Mouse (Mus musculus): ENCODE measurements around the gene Rbm45. TPM values are rescaled to one million over a fixed set of nuclear protein-coding genes. Genes with fewer than 3 reads are reported as not detected.

Gene Rbm45
- 14.8 and 15.5 TPM in 2 replicates for polyA plus RNA-seq (2015; fragmentation: Nextera tagmentation; extraction: Ambion mirVana)

- peak within 1 kb of the TSS; percentile 92 for H3K4me2 ChIP-seq (replicated peaks)
- peaks cover 19% of the 10 kb centered on the region; the same call in 1 of the 2 replicates for H3K36me3 ChIP-seq
- under 1% methylated on average over 61 of the region's 61 CpGs for WGBS
- no peaks in the 10 kb centered on the region for H3K27me3 ChIP-seq
- peak within 1 kb of the TSS; percentile 95 for H3K4me3 ChIP-seq (replicated peaks)
- H3K27ac ChIP-seq (replicated peaks) = peak within 1 kb of the TSS; percentile 61; the same call in 1 of the 2 replicates
- peak; percentile 82 for ATAC-seq (ENCODE audit: insufficient number of reproducible peaks, low FRiP score, low TSS enrichment, low read depth)
- H3K9me3 ChIP-seq (replicated peaks) = no peaks in the 10 kb centered on the region
- peak within 1 kb of the TSS; percentile 84 for H3K9ac ChIP-seq
- peaks cover 11% of the 10 kb centered on the region; the same call in 1 of the 2 replicates for H3K4me1 ChIP-seq
Observed at GRCm38 (mm10) chr2:76369821-76370655, at the start of gene Rbm45. Gene Rbm45, plus strand, starts transcription at chr2:76369984.

GRCm38 (mm10) chr2:76320336-76320735 is 49.4 kb upstream of the Rbm45 start:
- Histone ChIP-seq H3K9me3 (replicated peaks) (no peaks in the 10 kb centered on the region), H3K4me1 (no peaks in the 10 kb centered on the region), H3K27me3 (no peaks in the 10 kb centered on the region), H3K36me3 (no peaks in the 10 kb centered on the region), H3K9ac (no peak overlapping the region), H3K4me2 (replicated peaks) (no peak overlapping the region), H3K27ac (replicated peaks) (no peak overlapping the region), H3K4me3 (replicated peaks) (no peak overlapping the region)
- WGBS = 89% methylated on average over 6 of the region's 6 CpGs
- no peak for ATAC-seq (ENCODE audit: insufficient number of reproducible peaks, low FRiP score, low TSS enrichment, low read depth)

GRCm38 (mm10) chr2:76323185-76323875 is 46.5 kb upstream of the Rbm45 start:
- Histone ChIP-seq H3K36me3 (no peaks in the 10 kb centered on the region), H3K27ac (replicated peaks) (no peak overlapping the region), H3K4me1 (no peaks in the 10 kb centered on the region), H3K9me3 (replicated peaks) (no peaks in the 10 kb centered on the region), H3K4me3 (replicated peaks) (no peak overlapping the region), H3K9ac (no peak overlapping the region), H3K27me3 (no peaks in the 10 kb centered on the region), H3K4me2 (replicated peaks) (no peak overlapping the region)
- WGBS = 83% methylated on average over 21 of the region's 21 CpGs
- ATAC-seq (ENCODE audit: insufficient number of reproducible peaks, low FRiP score, low TSS enrichment, low read depth) = no peak

GRCm38 (mm10) chr2:76324463-76324862 is 45.3 kb upstream of the Rbm45 start:
- Histone ChIP-seq H3K4me2 (replicated peaks) (no peak overlapping the region), H3K36me3 (no peaks in the 10 kb centered on the region), H3K27me3 (no peaks in the 10 kb centered on the region), H3K4me3 (replicated peaks) (no peak overlapping the region), H3K4me1 (no peaks in the 10 kb centered on the region), H3K27ac (replicated peaks) (no peak overlapping the region), H3K9me3 (replicated peaks) (no peaks in the 10 kb centered on the region), H3K9ac (no peak overlapping the region)
- no peak for ATAC-seq (ENCODE audit: insufficient number of reproducible peaks, low FRiP score, low TSS enrichment, low read depth)
- WGBS = 84% methylated on average over 5 of the region's 5 CpGs

- Histone ChIP-seq H3K4me2 (replicated peaks) (no peak overlapping the region), H3K27me3 (no peaks in the 10 kb centered on the region), H3K4me3 (replicated peaks) (no peak overlapping the region), H3K4me1 (no peaks in the 10 kb centered on the region), H3K9ac (no peak overlapping the region), H3K36me3 (no peaks in the 10 kb centered on the region), H3K27ac (replicated peaks) (no peak overlapping the region), H3K9me3 (replicated peaks) (no peaks in the 10 kb centered on the region)
- 85% methylated on average over 3 of the region's 3 CpGs for WGBS
- ATAC-seq (ENCODE audit: insufficient number of reproducible peaks, low FRiP score, low TSS enrichment, low read depth) = no peak
Observed at GRCm38 (mm10) chr2:76326161-76326560, 43.6 kb upstream of the Rbm45 start.

GRCm38 (mm10) chr2:76330081-76330480 is 39.7 kb upstream of the Rbm45 start:
- no peaks in the 10 kb centered on the region for H3K27me3 ChIP-seq
- ATAC-seq (ENCODE audit: insufficient number of reproducible peaks, low FRiP score, low TSS enrichment, low read depth) = no peak
- no peak overlapping the region for H3K27ac ChIP-seq (replicated peaks)
- no peaks in the 10 kb centered on the region for H3K4me1 ChIP-seq
- H3K4me3 ChIP-seq (replicated peaks) = no peak overlapping the region
- WGBS = 87% methylated on average over 5 of the region's 5 CpGs
- no peak overlapping the region for H3K4me2 ChIP-seq (replicated peaks)
- H3K36me3 ChIP-seq = no peaks in the 10 kb centered on the region
- no peaks in the 10 kb centered on the region for H3K9me3 ChIP-seq (replicated peaks)
- no peak overlapping the region for H3K9ac ChIP-seq

GRCm38 (mm10) chr2:76332161-76332805 is 37.5 kb upstream of the Rbm45 start:
- Histone ChIP-seq H3K4me2 (replicated peaks) (no peak overlapping the region), H3K27ac (replicated peaks) (no peak overlapping the region), H3K4me1 (no peaks in the 10 kb centered on the region), H3K9me3 (replicated peaks) (no peaks in the 10 kb centered on the region), H3K36me3 (no peaks in the 10 kb centered on the region), H3K27me3 (no peaks in the 10 kb centered on the region), H3K4me3 (replicated peaks) (no peak overlapping the region), H3K9ac (no peak overlapping the region)
- 62% methylated on average over 11 of the region's 11 CpGs for WGBS
- no peak for ATAC-seq (ENCODE audit: insufficient number of reproducible peaks, low FRiP score, low TSS enrichment, low read depth)

- H3K27me3 ChIP-seq = peaks cover 15% of the 10 kb centered on the region; the same call in 1 of the 2 replicates
- 81% methylated on average over 5 of the region's 5 CpGs for WGBS
- no peaks in the 10 kb centered on the region for H3K9me3 ChIP-seq (replicated peaks)
- peaks cover 6% of the 10 kb centered on the region for H3K4me1 ChIP-seq
- ATAC-seq (ENCODE audit: insufficient number of reproducible peaks, low FRiP score, low TSS enrichment, low read depth) = no peak
- H3K27ac ChIP-seq (replicated peaks) = no peak overlapping the region
- H3K36me3 ChIP-seq = no peaks in the 10 kb centered on the region
- no peak overlapping the region for H3K4me2 ChIP-seq (replicated peaks)
- no peak overlapping the region for H3K9ac ChIP-seq
- no peak overlapping the region for H3K4me3 ChIP-seq (replicated peaks)
Observed at GRCm38 (mm10) chr2:76334596-76334995, 35.2 kb upstream of the Rbm45 start.

- no peaks in the 10 kb centered on the region for H3K36me3 ChIP-seq
- peak within 1 kb of the TSS; percentile 47 for H3K4me3 ChIP-seq (replicated peaks)
- H3K4me2 ChIP-seq (replicated peaks) = peak within 1 kb of the TSS; percentile 95
- H3K27me3 ChIP-seq = peaks cover 15% of the 10 kb centered on the region; the same call in 1 of the 2 replicates
- H3K27ac ChIP-seq (replicated peaks) = no peak within 1 kb of the TSS
- peak; percentile 39; the same call in 1 of the 2 replicates for ATAC-seq (ENCODE audit: insufficient number of reproducible peaks, low FRiP score, low TSS enrichment, low read depth)
- WGBS = 15% methylated on average over 41 of the region's 41 CpGs
- H3K4me1 ChIP-seq = peaks cover 6% of the 10 kb centered on the region
- no peaks in the 10 kb centered on the region for H3K9me3 ChIP-seq (replicated peaks)
- H3K9ac ChIP-seq = no peak within 1 kb of the TSS
Observed at GRCm38 (mm10) chr2:76338215-76339156, 31.3 kb upstream of the Rbm45 start, which contains the start of gene Pde11a. Gene Pde11a, minus strand, starts transcription at chr2:76338774.

- ATAC-seq (ENCODE audit: insufficient number of reproducible peaks, low FRiP score, low TSS enrichment, low read depth) = no peak
Observed at GRCm38 (mm10) chr2:76342146-76342545, 27.6 kb upstream of the Rbm45 start.

More at GRCm38 (mm10) chr2:76342146-76342545, 27.6 kb upstream of the Rbm45 start:
- Histone ChIP-seq H3K36me3 (no peaks in the 10 kb centered on the region), H3K9me3 (replicated peaks) (no peaks in the 10 kb centered on the region), H3K9ac (no peak overlapping the region), H3K27me3 (peaks cover 15% of the 10 kb centered on the region; the same call in 1 of the 2 replicates), H3K4me1 (peaks cover 6% of the 10 kb centered on the region), H3K4me3 (replicated peaks) (no peak overlapping the region), H3K27ac (replicated peaks) (no peak overlapping the region), H3K4me2 (replicated peaks) (no peak overlapping the region)
- 88% methylated on average over 9 of the region's 9 CpGs for WGBS

Measured in embryonic facial prominence, embryonic 15.5 days (tissue).